Comparison of ENCODE assay signal across 9 mouse cellular contexts in genomic region chr10:117688204-117689151, GRCm38 (mm10). TPM values are rescaled to one million over a fixed set of nuclear protein-coding genes. Genes with fewer than 3 reads are reported as not detected.
DNase-seq lines count a peak whose midpoint lies in the region; ATAC-seq and TF ChIP-seq lines count a peak whose summit lies in the region.
"Had no signal": no experiment of that assay in that cellular context is flagged by ENCODE, and none has a peak within 500 bp of the region (broad histone marks: within the 10 kb centered on the region; RNA-seq: fewer than 3 reads in every experiment).

No protein-coding gene starts in this region.

- H3K4me3 ChIP-seq in midbrain, embryonic 11.5 days (ENCODE audit: low read depth, low read length), result no peak overlapping the region
- no peak overlapping the region for H3K4me3 ChIP-seq in midbrain, embryonic 10.5 days
- no peak overlapping the region for H3K4me3 ChIP-seq in hindbrain, embryonic 15.5 days
- H3K4me3 ChIP-seq in lung, embryonic 14.5 days (ENCODE audit: low read depth, low read length), result no peak overlapping the region
- H3K4me3 ChIP-seq: erythroblast, embryonic 14.5 days had no signal

- H3K4me2 ChIP-seq in midbrain, embryonic 11.5 days, result no peak overlapping the region
- no peak overlapping the region for H3K4me2 ChIP-seq in hindbrain, embryonic 15.5 days
- H3K4me2 ChIP-seq in lung, embryonic 14.5 days, result no peak overlapping the region

- no peak overlapping the region for H3K27ac ChIP-seq in midbrain, embryonic 11.5 days (ENCODE audit: low read depth, low read length)
- H3K27ac ChIP-seq in midbrain, embryonic 10.5 days (replicated peaks), result no peak overlapping the region
- no peak overlapping the region for H3K27ac ChIP-seq in hindbrain, embryonic 15.5 days (replicated peaks)
- H3K27ac ChIP-seq in lung, embryonic 14.5 days (ENCODE audit: low read depth), result no peak overlapping the region

- no peak overlapping the region for H3K9ac ChIP-seq in midbrain, embryonic 11.5 days (ENCODE audit: low read length)
- no peak overlapping the region for H3K9ac ChIP-seq in hindbrain, embryonic 15.5 days
- no peak overlapping the region for H3K9ac ChIP-seq in lung, embryonic 14.5 days

- WGBS in midbrain, embryonic 11.5 days, result 87% methylated on average over 13 of the region's 13 CpGs
- 84% methylated on average over 13 of the region's 13 CpGs for WGBS in midbrain, embryonic 10.5 days
- WGBS in hindbrain, embryonic 15.5 days, result 84% methylated on average over 13 of the region's 13 CpGs
- WGBS in lung, embryonic 14.5 days, result 78% methylated on average over 13 of the region's 13 CpGs

- no peaks in the 10 kb centered on the region for H3K9me3 ChIP-seq in midbrain, embryonic 11.5 days (ENCODE audit: control insufficient read depth, low read length)
- no peaks in the 10 kb centered on the region for H3K9me3 ChIP-seq in midbrain, embryonic 10.5 days (replicated peaks)
- no peaks in the 10 kb centered on the region for H3K9me3 ChIP-seq in hindbrain, embryonic 15.5 days
- no peaks in the 10 kb centered on the region for H3K9me3 ChIP-seq in lung, embryonic 14.5 days (ENCODE audit: low read depth, low read length)

- no peak for DNase-seq in midbrain, embryonic 11.5 days (ENCODE audit: low spot score, missing footprints)
- DNase-seq in midbrain, embryonic 10.5 days (ENCODE audit: low spot score), result no peak
- DNase-seq in adipocyte (ENCODE audit: low spot score), result peak; percentile 97
- peak; percentile 72 for DNase-seq in lung, embryonic 14.5 days
- peak; percentile 62 for DNase-seq in splenic B cell, adult 2 months (ENCODE audit: low read depth, low spot score)
- DNase-seq in cerebellum, adult 9-11 months, result no peak

- peaks cover 24% of the 10 kb centered on the region for H3K36me3 ChIP-seq in midbrain, embryonic 11.5 days (ENCODE audit: control insufficient read depth, insufficient read depth, low read length)
- peaks cover 58% of the 10 kb centered on the region for H3K36me3 ChIP-seq in midbrain, embryonic 10.5 days
- H3K36me3 ChIP-seq in hindbrain, embryonic 15.5 days, result peaks cover 53% of the 10 kb centered on the region
- H3K36me3 ChIP-seq in lung, embryonic 14.5 days (ENCODE audit: insufficient read depth), result peaks cover 58% of the 10 kb centered on the region
- peaks cover 35% of the 10 kb centered on the region for H3K36me3 ChIP-seq in splenic B cell, adult 2 months (ENCODE audit: control insufficient read depth, insufficient read depth, low read length, poor library complexity, severe bottlenecking)

- no peaks in the 10 kb centered on the region for H3K4me1 ChIP-seq in midbrain, embryonic 11.5 days (ENCODE audit: control insufficient read depth, insufficient read depth, low read length)
- H3K4me1 ChIP-seq in midbrain, embryonic 10.5 days, result no peaks in the 10 kb centered on the region
- no peaks in the 10 kb centered on the region for H3K4me1 ChIP-seq in hindbrain, embryonic 15.5 days (replicated peaks)
- H3K4me1 ChIP-seq in lung, embryonic 14.5 days (ENCODE audit: insufficient read depth), result no peaks in the 10 kb centered on the region

- 0 out of 2 replicates have a peak, but pooled peaks have one; percentile 48 for ATAC-seq in midbrain, embryonic 11.5 days (ENCODE audit: low FRiP score)
- peak; percentile 61; the same call in 1 of the 2 replicates for ATAC-seq in hindbrain, embryonic 15.5 days (ENCODE audit: low FRiP score, low read depth)
- peak; percentile 52; the same call in 1 of the 2 replicates for ATAC-seq in lung, embryonic 14.5 days (ENCODE audit: insufficient read depth)
- no peak for ATAC-seq in inflammation-experienced regulatory T-cells, adult 6 months

- TF ChIP-seq CTCF in lung, embryonic 14.5 days (IDR thresholded peaks at IDR 0.05; ENCODE audit: low read depth), result peak; percentile 55

- no peaks in the 10 kb centered on the region for H3K27me3 ChIP-seq in midbrain, embryonic 11.5 days (ENCODE audit: control insufficient read depth, insufficient read depth, low read length)
- H3K27me3 ChIP-seq in midbrain, embryonic 10.5 days (ENCODE audit: low read depth, poor library complexity, severe bottlenecking), result no peaks in the 10 kb centered on the region
- H3K27me3 ChIP-seq in hindbrain, embryonic 15.5 days, result no peaks in the 10 kb centered on the region
- H3K27me3 ChIP-seq in lung, embryonic 14.5 days (ENCODE audit: insufficient read depth, low read length), result no peaks in the 10 kb centered on the region
- no peaks in the 10 kb centered on the region for H3K27me3 ChIP-seq in splenic B cell, adult 2 months (ENCODE audit: control insufficient read depth, insufficient read depth, low read length, poor library complexity, severe bottlenecking)

RNA-seq across cellular contexts. Expression of gene Mdm2, which starts 22.1 kb away (rescaled TPM):
- 67.5 and 74.3 TPM in 2 replicates for polyA plus RNA-seq in midbrain, embryonic 11.5 days (2014; fragmentation: Nextera tagmentation; extraction: Ambion mirVana)
- polyA plus RNA-seq in midbrain, embryonic 10.5 days (2016; fragmentation: Nextera tagmentation; extraction: Ambion mirVana), result 60.6 and 66.7 TPM in 2 replicates
- polyA plus RNA-seq in hindbrain, embryonic 15.5 days (2015; fragmentation: Nextera tagmentation; extraction: Ambion mirVana), result 47.1 and 52.5 TPM in 2 replicates
- polyA plus RNA-seq in lung, embryonic 14.5 days (2014; fragmentation: Nextera tagmentation; extraction: Ambion mirVana), result 49.1 and 50.5 TPM in 2 replicates
- 10 to 100 TPM; 42.1 to 88.6 (median 50.8) TPM for polyA plus RNA-seq in inflammation-experienced regulatory T-cells, adult 6 months (2017; shearing (Covaris generic))

RNA-seq across cellular contexts. Expression of gene Slc35e3, which starts 57.7 kb away (rescaled TPM):
- 21.4 TPM in 2 replicates for polyA plus RNA-seq in midbrain, embryonic 11.5 days (2014; fragmentation: Nextera tagmentation; extraction: Ambion mirVana)
- polyA plus RNA-seq in midbrain, embryonic 10.5 days (2016; fragmentation: Nextera tagmentation; extraction: Ambion mirVana), result 19.5 and 24.8 TPM in 2 replicates
- 29.4 and 32.4 TPM in 2 replicates for polyA plus RNA-seq in hindbrain, embryonic 15.5 days (2015; fragmentation: Nextera tagmentation; extraction: Ambion mirVana)
- polyA plus RNA-seq in lung, embryonic 14.5 days (2014; fragmentation: Nextera tagmentation; extraction: Ambion mirVana), result 16.4 and 16.7 TPM in 2 replicates
- polyA plus RNA-seq in inflammation-experienced regulatory T-cells, adult 6 months (2017; shearing (Covaris generic)), result 1 to 10 TPM; 1.8 to 3.5 (median 2.8) TPM
- polyA plus RNA-seq: erythroblast, embryonic 14.5 days had no signal

RNA-seq across cellular contexts. Expression of gene Cpm, which starts 59.2 kb away (rescaled TPM):
- 5.5 and 6.2 TPM in 2 replicates for polyA plus RNA-seq in midbrain, embryonic 11.5 days (2014; fragmentation: Nextera tagmentation; extraction: Ambion mirVana)
- 5.4 and 6.2 TPM in 2 replicates for polyA plus RNA-seq in midbrain, embryonic 10.5 days (2016; fragmentation: Nextera tagmentation; extraction: Ambion mirVana)
- polyA plus RNA-seq in hindbrain, embryonic 15.5 days (2015; fragmentation: Nextera tagmentation; extraction: Ambion mirVana), result 2.8 and 3.3 TPM in 2 replicates
- 23.5 and 25.3 TPM in 2 replicates for polyA plus RNA-seq in lung, embryonic 14.5 days (2014; fragmentation: Nextera tagmentation; extraction: Ambion mirVana)
- 10 to 100 TPM; 14.5 to 29.9 (median 27.1) TPM for polyA plus RNA-seq in inflammation-experienced regulatory T-cells, adult 6 months (2017; shearing (Covaris generic))
- polyA plus RNA-seq: erythroblast, embryonic 14.5 days had no signal

Comparison
In these comparisons a context has a peak if more than half of its experiments do, and no peak if none do; other contexts are left out.
1. DNase-seq: peak in adipocyte (single experiment), lung, embryonic 14.5 days (single experiment) and splenic B cell, adult 2 months (single experiment); none in midbrain, embryonic 11.5 days (single experiment), midbrain, embryonic 10.5 days (single experiment) and cerebellum, adult 9-11 months (single experiment).